Mouse (Mus musculus): Measurements from ENCODE around the gene Tor1aip2. TPM values are rescaled to one million over a fixed set of nuclear protein-coding genes. Genes with fewer than 3 reads are reported as not detected.
A peak's percentile ranks its signal among the peaks of the same experiment; 100 is the strongest.

Tor1aip2 gene
- polyA plus RNA-seq, 1 experiment from 2014 or later = 119 TPM

DNA sequence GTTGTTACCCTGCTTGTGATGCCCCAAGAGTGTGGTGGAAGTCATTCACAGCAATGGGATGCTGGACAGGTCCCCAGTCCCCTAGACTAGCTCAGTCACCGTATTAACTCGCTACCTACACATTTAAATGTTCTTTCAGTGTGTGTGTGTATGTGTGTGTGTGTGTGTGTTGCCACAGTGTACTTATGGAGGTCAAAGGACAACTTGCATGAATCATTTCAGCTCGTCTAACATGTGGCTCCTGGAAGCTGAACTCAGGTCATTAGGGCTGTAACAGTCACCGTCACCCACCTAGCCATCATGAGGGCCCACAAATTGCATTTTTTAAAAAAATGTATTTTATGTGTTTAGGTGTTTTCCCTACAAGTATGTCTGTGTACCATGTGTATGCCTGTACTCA is 27.0 kb downstream of the Tor1aip2 start:
- Histone ChIP-seq H3K9me3 (replicated peaks; ENCODE audit: control insufficient read depth, low read length) (no peaks in the 10 kb centered on the region), H3K9ac (ENCODE audit: low read length) (no peak overlapping the region), H3K4me2 (ENCODE audit: low read depth, low read length) (no peak overlapping the region), H3K4me1 (ENCODE audit: control insufficient read depth, insufficient read depth, low read length) (no peaks in the 10 kb centered on the region), H3K27me3 (ENCODE audit: control insufficient read depth, insufficient read depth, low read length) (no peaks in the 10 kb centered on the region), H3K27ac (ENCODE audit: low read length) (no peak overlapping the region), H3K4me3 (replicated peaks; ENCODE audit: low read length) (no peak overlapping the region), H3K36me3 (ENCODE audit: control insufficient read depth, insufficient read depth, low read length) (peaks cover 20% of the 10 kb centered on the region; the same call in 1 of the 2 replicates)
- 82% methylated on average over 4 of the region's 4 CpGs for WGBS
- no peak for ATAC-seq (ENCODE audit: insufficient read depth, low FRiP score)

DNA sequence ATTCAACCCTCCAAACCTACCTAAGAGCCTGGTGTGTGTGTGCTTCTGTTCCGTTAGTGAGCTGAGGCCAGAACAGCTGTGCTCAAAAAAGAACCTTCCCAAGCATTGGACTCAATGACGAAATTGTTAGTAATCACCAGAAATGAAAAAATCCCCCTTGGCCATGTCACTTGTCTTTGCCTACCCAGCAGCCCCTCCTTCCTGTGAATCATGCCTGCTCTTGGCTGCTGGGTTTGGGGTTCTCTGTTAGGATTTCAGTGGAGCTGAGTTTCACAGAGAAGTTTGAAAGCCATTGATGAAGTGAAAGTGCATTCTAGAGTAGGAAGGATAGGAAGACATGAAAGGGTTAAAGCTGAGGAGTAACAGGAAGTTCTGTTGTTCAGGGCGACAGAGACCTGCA is 30.9 kb downstream of the Tor1aip2 start:
- 54% methylated on average over 3 of the region's 3 CpGs for WGBS
- Histone ChIP-seq H3K4me3 (replicated peaks; ENCODE audit: low read length) (no peak overlapping the region), H3K9ac (ENCODE audit: low read length) (no peak overlapping the region), H3K27ac (ENCODE audit: low read length) (no peak overlapping the region), H3K4me2 (ENCODE audit: low read depth, low read length) (no peak overlapping the region), H3K4me1 (ENCODE audit: control insufficient read depth, insufficient read depth, low read length) (no peaks in the 10 kb centered on the region), H3K36me3 (ENCODE audit: control insufficient read depth, insufficient read depth, low read length) (peaks cover 20% of the 10 kb centered on the region; the same call in 1 of the 2 replicates), H3K9me3 (replicated peaks; ENCODE audit: control insufficient read depth, low read length) (no peaks in the 10 kb centered on the region), H3K27me3 (ENCODE audit: control insufficient read depth, insufficient read depth, low read length) (no peaks in the 10 kb centered on the region)
- no peak for ATAC-seq (ENCODE audit: insufficient read depth, low FRiP score)

DNA sequence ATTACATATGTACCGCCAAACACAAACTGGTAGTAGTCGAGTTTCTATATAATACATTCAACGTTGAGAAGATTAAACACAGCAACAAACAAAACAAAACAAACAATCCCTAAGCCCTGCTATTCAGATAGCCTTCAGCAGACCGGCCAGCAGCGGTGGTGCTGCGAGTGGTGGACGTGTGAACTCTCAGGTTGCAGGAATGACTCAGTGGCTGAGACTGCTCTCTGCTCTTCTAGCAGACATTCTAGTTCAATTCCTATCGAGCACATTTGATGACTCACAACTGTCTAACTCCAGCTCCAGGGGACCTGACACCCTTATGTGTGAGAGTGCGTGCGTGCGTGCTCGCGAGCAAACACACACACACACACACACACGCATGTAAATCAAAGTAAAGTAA is 34.9 kb downstream of the Tor1aip2 start:
- no peak overlapping the region for H3K9ac ChIP-seq (ENCODE audit: low read length)
- H3K4me3 ChIP-seq (replicated peaks; ENCODE audit: low read length) = no peak overlapping the region
- no peaks in the 10 kb centered on the region for H3K9me3 ChIP-seq (replicated peaks; ENCODE audit: control insufficient read depth, low read length)
- H3K27me3 ChIP-seq (ENCODE audit: control insufficient read depth, insufficient read depth, low read length) = no peaks in the 10 kb centered on the region
- H3K4me2 ChIP-seq (ENCODE audit: low read depth, low read length) = no peak overlapping the region
- ATAC-seq (ENCODE audit: insufficient read depth, low FRiP score) = 0 out of 2 replicates have a peak, but pooled peaks have one; percentile 44
- H3K27ac ChIP-seq (ENCODE audit: low read length) = no peak overlapping the region
- H3K36me3 ChIP-seq (ENCODE audit: control insufficient read depth, insufficient read depth, low read length) = peaks cover 10% of the 10 kb centered on the region; the same call in 1 of the 2 replicates
- H3K4me1 ChIP-seq (ENCODE audit: control insufficient read depth, insufficient read depth, low read length) = 0 out of 2 replicates have a peak, but pooled peaks cover 4% of the 10 kb centered on the region
- 67% methylated on average over 14 of the region's 14 CpGs for WGBS

DNA sequence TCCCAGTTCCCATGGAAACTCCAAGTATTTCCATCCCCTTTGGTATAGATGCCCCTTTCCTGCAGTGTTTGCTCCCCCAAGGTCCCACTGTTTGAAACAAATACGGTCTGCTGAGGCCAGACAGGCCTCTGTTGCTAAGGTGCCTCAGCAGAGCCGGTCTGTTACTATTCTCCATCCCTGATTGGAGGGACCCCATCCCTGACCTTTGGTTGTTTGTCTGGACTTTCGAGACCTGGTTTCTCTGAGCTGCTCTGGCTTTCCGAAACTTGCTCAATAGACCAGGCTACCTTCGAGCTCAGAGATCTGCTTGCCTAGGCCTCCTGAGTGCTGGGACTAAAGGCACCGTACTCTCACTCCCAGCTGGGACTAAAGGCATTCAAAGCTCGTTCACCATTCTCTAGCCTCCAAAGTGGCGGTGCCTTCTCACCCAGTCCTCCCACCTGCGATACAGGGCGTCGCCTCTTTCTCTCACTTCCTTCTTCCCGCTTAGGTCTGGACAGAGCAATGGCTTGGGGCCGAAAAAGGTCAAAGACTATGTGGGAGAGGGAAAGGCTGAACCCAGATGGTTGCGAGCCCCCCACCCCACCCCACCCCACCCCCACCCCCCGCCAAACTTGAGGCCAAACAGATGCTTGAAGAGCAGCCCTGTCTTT is 38.1 kb downstream of the Tor1aip2 start:
- Histone ChIP-seq H3K36me3 (ENCODE audit: control insufficient read depth, insufficient read depth, low read length) (no peaks in the 10 kb centered on the region), H3K4me3 (replicated peaks; ENCODE audit: low read length) (no peak overlapping the region), H3K4me1 (ENCODE audit: control insufficient read depth, insufficient read depth, low read length) (0 out of 2 replicates have a peak, but pooled peaks cover 4% of the 10 kb centered on the region), H3K9me3 (replicated peaks; ENCODE audit: control insufficient read depth, low read length) (no peaks in the 10 kb centered on the region), H3K27ac (ENCODE audit: low read length) (no peak overlapping the region), H3K9ac (ENCODE audit: low read length) (no peak overlapping the region), H3K27me3 (ENCODE audit: control insufficient read depth, insufficient read depth, low read length) (no peaks in the 10 kb centered on the region), H3K4me2 (ENCODE audit: low read depth, low read length) (no peak overlapping the region)
- no peak for ATAC-seq (ENCODE audit: insufficient read depth, low FRiP score)
- 54% methylated on average over 15 of the region's 15 CpGs for WGBS

DNA sequence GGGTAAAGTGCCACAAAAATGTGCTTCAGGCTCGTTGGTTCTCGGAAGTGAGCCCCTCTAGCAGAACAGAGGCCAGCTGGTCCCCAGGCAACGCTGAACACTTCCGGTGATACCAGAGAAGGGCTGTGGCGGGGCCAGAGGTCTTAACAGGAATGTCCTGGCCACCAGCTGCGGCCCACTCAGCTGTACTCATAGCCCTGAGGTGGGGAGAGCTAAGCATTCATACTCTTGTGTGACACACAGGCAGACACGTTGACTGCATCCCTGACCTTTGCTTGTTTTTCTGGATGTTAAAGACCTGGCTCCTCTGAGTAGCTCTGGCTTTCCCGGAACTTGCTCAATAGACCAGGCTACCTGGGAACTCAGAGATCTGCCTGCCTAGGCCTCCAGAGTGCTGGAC is 39.4 kb downstream of the Tor1aip2 start:
- H3K27ac ChIP-seq (ENCODE audit: low read length) = no peak overlapping the region
- no peaks in the 10 kb centered on the region for H3K36me3 ChIP-seq (ENCODE audit: control insufficient read depth, insufficient read depth, low read length)
- H3K4me3 ChIP-seq (replicated peaks; ENCODE audit: low read length) = no peak overlapping the region
- H3K4me1 ChIP-seq (ENCODE audit: control insufficient read depth, insufficient read depth, low read length) = 0 out of 2 replicates have a peak, but pooled peaks cover 4% of the 10 kb centered on the region
- H3K9ac ChIP-seq (ENCODE audit: low read length) = no peak overlapping the region
- H3K27me3 ChIP-seq (ENCODE audit: control insufficient read depth, insufficient read depth, low read length) = no peaks in the 10 kb centered on the region
- H3K9me3 ChIP-seq (replicated peaks; ENCODE audit: control insufficient read depth, low read length) = no peaks in the 10 kb centered on the region
- no peak for ATAC-seq (ENCODE audit: insufficient read depth, low FRiP score)
- WGBS = 39% methylated on average over 8 of the region's 8 CpGs
- H3K4me2 ChIP-seq (ENCODE audit: low read depth, low read length) = no peak overlapping the region

DNA sequence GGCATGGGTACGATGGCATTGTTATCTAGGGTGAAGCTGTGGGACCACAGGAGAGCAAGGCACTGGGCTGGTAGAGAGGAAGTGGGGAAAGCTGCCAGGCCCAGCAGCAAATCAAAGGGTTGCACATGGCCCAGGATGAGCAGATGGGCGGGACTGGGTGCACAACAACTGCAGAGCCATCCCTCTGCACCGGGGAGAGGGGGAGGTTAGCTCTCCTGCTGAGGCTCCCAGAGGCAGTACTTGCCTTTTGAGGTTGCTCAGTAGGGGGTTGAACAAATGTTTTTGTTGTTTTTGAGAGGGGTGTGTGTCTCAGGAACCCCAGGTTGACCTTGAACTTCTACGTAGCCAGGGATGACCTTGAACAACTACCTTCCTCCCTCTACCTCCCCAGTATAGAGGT is 41.3 kb downstream of the Tor1aip2 start:
- WGBS = 59% methylated on average over 4 of the region's 4 CpGs
- no peak overlapping the region for H3K4me2 ChIP-seq (ENCODE audit: low read depth, low read length)
- H3K9me3 ChIP-seq (replicated peaks; ENCODE audit: control insufficient read depth, low read length) = no peaks in the 10 kb centered on the region
- H3K9ac ChIP-seq (ENCODE audit: low read length) = no peak overlapping the region
- H3K27me3 ChIP-seq (ENCODE audit: control insufficient read depth, insufficient read depth, low read length) = no peaks in the 10 kb centered on the region
- no peak overlapping the region for H3K27ac ChIP-seq (ENCODE audit: low read length)
- no peak for ATAC-seq (ENCODE audit: insufficient read depth, low FRiP score)
- H3K36me3 ChIP-seq (ENCODE audit: control insufficient read depth, insufficient read depth, low read length) = no peaks in the 10 kb centered on the region
- H3K4me1 ChIP-seq (ENCODE audit: control insufficient read depth, insufficient read depth, low read length) = 0 out of 2 replicates have a peak, but pooled peaks cover 4% of the 10 kb centered on the region
- H3K4me3 ChIP-seq (replicated peaks; ENCODE audit: low read length) = no peak overlapping the region

DNA sequence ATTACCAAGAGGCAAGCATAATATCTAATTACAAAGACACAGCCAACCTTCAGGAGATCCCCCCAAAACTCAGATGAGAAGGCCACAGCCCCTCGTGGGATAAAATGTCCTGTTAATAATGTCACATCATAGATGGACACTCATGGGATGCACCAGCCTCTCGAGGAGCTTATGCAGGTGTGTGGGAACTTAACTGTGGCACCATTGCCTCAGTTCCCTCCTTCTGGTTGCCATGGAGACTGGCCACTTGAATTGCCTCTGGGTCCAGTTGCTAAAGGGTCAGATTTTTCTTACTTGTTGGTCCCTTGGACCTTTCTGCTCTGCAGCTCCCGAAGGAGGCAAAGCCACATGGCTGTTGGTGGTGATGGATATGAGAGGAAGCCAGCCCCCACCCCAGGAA is 42.5 kb downstream of the Tor1aip2 start:
- no peak overlapping the region for H3K4me3 ChIP-seq (replicated peaks; ENCODE audit: low read length)
- no peak overlapping the region for H3K9ac ChIP-seq (ENCODE audit: low read length)
- no peaks in the 10 kb centered on the region for H3K27me3 ChIP-seq (ENCODE audit: control insufficient read depth, insufficient read depth, low read length)
- WGBS = 66% methylated on average over 3 of the region's 3 CpGs
- no peaks in the 10 kb centered on the region for H3K36me3 ChIP-seq (ENCODE audit: control insufficient read depth, insufficient read depth, low read length)
- ATAC-seq (ENCODE audit: insufficient read depth, low FRiP score) = no peak
- H3K4me2 ChIP-seq (ENCODE audit: low read depth, low read length) = no peak overlapping the region
- 0 out of 2 replicates have a peak, but pooled peaks cover 4% of the 10 kb centered on the region for H3K4me1 ChIP-seq (ENCODE audit: control insufficient read depth, insufficient read depth, low read length)
- H3K9me3 ChIP-seq (replicated peaks; ENCODE audit: control insufficient read depth, low read length) = no peaks in the 10 kb centered on the region
- no peak overlapping the region for H3K27ac ChIP-seq (ENCODE audit: low read length)

DNA sequence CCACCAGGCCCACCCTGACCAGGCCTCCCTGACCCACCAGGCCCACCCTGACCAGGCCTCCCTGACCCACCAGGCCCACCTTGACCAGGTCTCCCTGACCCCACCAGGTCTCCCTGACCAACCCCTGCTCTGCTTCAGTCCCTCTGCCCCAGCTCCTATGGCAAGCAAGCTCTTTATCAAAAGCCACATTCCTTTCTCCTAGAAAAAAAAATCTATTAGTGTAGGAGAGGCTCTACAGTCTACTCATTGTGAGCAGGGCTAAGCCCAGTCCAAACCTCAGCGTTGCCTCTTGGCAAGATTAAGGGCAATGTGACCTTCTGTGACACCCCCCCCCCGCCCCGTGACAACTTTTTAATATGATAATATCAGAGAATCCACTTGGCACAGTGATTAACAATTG is 49.4 kb downstream of the Tor1aip2 start:
- WGBS = 54% methylated on average over 3 of the region's 3 CpGs
- H3K4me3 ChIP-seq (replicated peaks; ENCODE audit: low read length) = no peak overlapping the region
- no peak overlapping the region for H3K9ac ChIP-seq (ENCODE audit: low read length)
- no peak for ATAC-seq (ENCODE audit: insufficient read depth, low FRiP score)
- H3K9me3 ChIP-seq (replicated peaks; ENCODE audit: control insufficient read depth, low read length) = no peaks in the 10 kb centered on the region
- H3K4me1 ChIP-seq (ENCODE audit: control insufficient read depth, insufficient read depth, low read length) = no peaks in the 10 kb centered on the region
- no peak overlapping the region for H3K4me2 ChIP-seq (ENCODE audit: low read depth, low read length)
- H3K36me3 ChIP-seq (ENCODE audit: control insufficient read depth, insufficient read depth, low read length) = no peaks in the 10 kb centered on the region
- no peak overlapping the region for H3K27ac ChIP-seq (ENCODE audit: low read length)
- no peaks in the 10 kb centered on the region for H3K27me3 ChIP-seq (ENCODE audit: control insufficient read depth, insufficient read depth, low read length)

DNA sequence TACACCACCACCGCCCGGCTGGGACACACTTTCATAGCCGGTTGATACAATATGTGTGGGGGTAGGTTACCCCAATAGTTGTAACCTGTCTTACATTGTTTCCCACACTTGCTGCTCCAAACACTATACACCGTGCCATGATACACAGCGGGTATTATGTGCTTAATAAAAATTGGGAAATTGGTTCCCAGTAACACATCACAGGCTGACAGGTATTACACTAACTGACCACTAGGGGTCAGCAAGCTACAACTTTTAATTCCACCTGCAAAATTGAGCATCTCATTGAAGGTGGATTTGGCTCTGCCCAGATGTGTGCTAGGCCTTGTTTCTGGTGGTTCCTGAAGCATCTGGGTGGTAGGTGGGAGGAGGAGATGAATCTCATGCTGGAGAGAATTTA is 50.6 kb downstream of the Tor1aip2 start:
- H3K4me3 ChIP-seq (replicated peaks; ENCODE audit: low read length) = no peak overlapping the region
- no peaks in the 10 kb centered on the region for H3K27me3 ChIP-seq (ENCODE audit: control insufficient read depth, insufficient read depth, low read length)
- ATAC-seq (ENCODE audit: insufficient read depth, low FRiP score) = no peak
- no peaks in the 10 kb centered on the region for H3K4me1 ChIP-seq (ENCODE audit: control insufficient read depth, insufficient read depth, low read length)
- H3K36me3 ChIP-seq (ENCODE audit: control insufficient read depth, insufficient read depth, low read length) = no peaks in the 10 kb centered on the region
- no peak overlapping the region for H3K27ac ChIP-seq (ENCODE audit: low read length)
- no peaks in the 10 kb centered on the region for H3K9me3 ChIP-seq (replicated peaks; ENCODE audit: control insufficient read depth, low read length)
- no peak overlapping the region for H3K9ac ChIP-seq (ENCODE audit: low read length)
- WGBS = 52% methylated on average over 5 of the region's 5 CpGs
- no peak overlapping the region for H3K4me2 ChIP-seq (ENCODE audit: low read depth, low read length)

Measured in stomach, embryonic 16.5 days (tissue).